Mouse (Mus musculus) myocyte (in vitro differentiated cells): ENCODE data around the gene Mtfr2. TPM values are rescaled to one million over a fixed set of nuclear protein-coding genes. Genes with fewer than 3 reads are reported as not detected.

Experiments
- H3K27me3 ChIP-seq: one replicate; pipeline ENCODE4 v1.6.1; 2011; ENCODE audit not compliant: control insufficient read depth, insufficient read depth, insufficient read length
- H3K36me3 ChIP-seq: one replicate; pipeline ENCODE4 v1.6.1; 2011; ENCODE audit not compliant: control insufficient read depth, insufficient read depth
- H3K4me2 ChIP-seq: one replicate; pipeline ENCODE4 v1.6.1; 2011; ENCODE audit warnings: low read depth, control low read depth
- H3K4me3 ChIP-seq: one replicate; pipeline ENCODE4 v1.5.1; 2011; ENCODE audit warnings: mild to moderate bottlenecking, control low read depth, moderate library complexity
- H3K79me2 ChIP-seq: one replicate; pipeline ENCODE4 v1.6.1; 2011; ENCODE audit not compliant: control insufficient read depth, insufficient read depth
- H3ac ChIP-seq: one replicate; pipeline ENCODE4 v1.6.1; 2011; ENCODE audit not compliant: control insufficient read depth, insufficient read length
- CEBPB ChIP-seq: IDR thresholded peaks from 2 replicates; pipeline ENCODE4 v1.6.1; 2011; ENCODE audit warnings: mild to moderate bottlenecking, moderate library complexity; ENCODE audit not compliant: poor library complexity, insufficient read depth, severe bottlenecking
- E2F4 ChIP-seq: IDR thresholded peaks from one replicate; pipeline ENCODE4 v1.6.1; 2011; ENCODE audit warnings: mild to moderate bottlenecking, control low read depth, moderate library complexity; ENCODE audit not compliant: insufficient read depth
- MAX ChIP-seq: IDR thresholded peaks from one replicate; pipeline ENCODE4 v1.6.1; 2011; ENCODE audit warnings: low read depth, mild to moderate bottlenecking, control low read depth
- MYOD1 ChIP-seq, 3 experiments: IDR thresholded peaks; one replicate each; pipeline ENCODE4 v1.6.1; 2011; ENCODE audit warnings: control low read depth in 2 of 3, low read depth in 2 of 3, mild to moderate bottlenecking in 2 of 3, moderate library complexity in 1 of 3; ENCODE audit not compliant: insufficient read length in 2 of 3, control insufficient read depth in 1 of 3
- MYOG ChIP-seq, 3 experiments: IDR thresholded peaks; one replicate each; pipeline ENCODE4 v1.6.1; 2011; ENCODE audit warnings: control low read depth in 2 of 3, low read depth in 2 of 3, mild to moderate bottlenecking in 2 of 3; ENCODE audit not compliant: insufficient read length in 2 of 3, control insufficient read depth in 1 of 3, insufficient read depth in 1 of 3
- POLR2A ChIP-seq: IDR thresholded peaks from one replicate; pipeline ENCODE4 v1.6.1; 2011; ENCODE audit warnings: low read depth, mild to moderate bottlenecking, control low read depth, moderate library complexity; ENCODE audit not compliant: insufficient read length
- POLR2AphosphoS2 ChIP-seq: IDR thresholded peaks from one replicate; pipeline ENCODE4 v1.6.1; 2011; ENCODE audit warnings: low read depth, control low read depth; ENCODE audit not compliant: insufficient read length
- REST ChIP-seq: IDR thresholded peaks from one replicate; pipeline ENCODE4 v1.6.1; 2011; ENCODE audit warnings: mild to moderate bottlenecking, control low read depth, moderate library complexity; ENCODE audit not compliant: insufficient read depth, insufficient read length
- SRF ChIP-seq: IDR thresholded peaks from one replicate; pipeline ENCODE4 v1.6.1; 2011; ENCODE audit warnings: low read depth; ENCODE audit not compliant: control insufficient read depth, insufficient read length
- TCF12 ChIP-seq: IDR thresholded peaks from one replicate; pipeline ENCODE4 v1.6.1; 2011; ENCODE audit warnings: mild to moderate bottlenecking, control low read depth; ENCODE audit not compliant: poor library complexity, insufficient read depth, severe bottlenecking
- TCF3 ChIP-seq: IDR thresholded peaks from one replicate; pipeline ENCODE4 v1.6.1; 2011; ENCODE audit warnings: low read depth, control low read depth; ENCODE audit not compliant: insufficient read length
- USF1 ChIP-seq: IDR thresholded peaks from one replicate; pipeline ENCODE4 v1.6.1; 2011; ENCODE audit warnings: low read depth, mild to moderate bottlenecking, control low read depth, moderate library complexity
- polyA plus RNA-seq: library from polyadenylated mRNA; unstranded; fragments of >200 nt; fragmentation: generic; extraction: Trizol; gene quantifications from one replicate; pipeline ENCODE4 v1.2.1, GENCODE M21; 2012; ENCODE audit warnings: missing spikeins

The Mtfr2 gene
- polyA plus RNA-seq, 1 experiment, result 1.3 TPM

GRCm38 (mm10) chr10:20317466-20317865 lies 30.1 kb upstream of the Mtfr2 start:
- Histone ChIP-seq H3K36me3 (peaks cover 31% of the 10 kb centered on the region), H3K79me2 (peaks cover 96% of the 10 kb centered on the region), H3ac (no peak overlapping the region), H3K4me3 (no peak overlapping the region), H3K4me2 (no peak overlapping the region), H3K27me3 (no peaks in the 10 kb centered on the region)
- TF ChIP-seq MYOD1 (IDR thresholded peaks at IDR 0.05; ENCODE audit: control insufficient read depth in 1 of 3, insufficient read length in 2 of 3, low read depth in 2 of 3) (no peak), USF1 (no peak), MAX (no peak), TCF12 (no peak), POLR2A (no peak), MYOG (IDR thresholded peaks at IDR 0.05; ENCODE audit: control insufficient read depth in 1 of 3, insufficient read depth in 1 of 3, insufficient read length in 2 of 3, low read depth in 2 of 3) (no peak)

GRCm38 (mm10) chr10:20326226-20326625 lies 21.3 kb upstream of the Mtfr2 start:
- Histone ChIP-seq H3K27me3 (no peaks in the 10 kb centered on the region), H3K36me3 (peaks cover 92% of the 10 kb centered on the region), H3K4me3 (no peak overlapping the region), H3K4me2 (no peak overlapping the region), H3ac (no peak overlapping the region), H3K79me2 (peaks cover 48% of the 10 kb centered on the region)
- TF ChIP-seq TCF12 (no peak), MYOD1 (IDR thresholded peaks at IDR 0.05; ENCODE audit: control insufficient read depth in 1 of 3, insufficient read length in 2 of 3, low read depth in 2 of 3) (no peak), MAX (no peak), REST (no peak)

GRCm38 (mm10) chr10:20331262-20331661 lies 16.3 kb upstream of the Mtfr2 start:
- Histone ChIP-seq H3K27me3 (no peaks in the 10 kb centered on the region), H3ac (no peak overlapping the region), H3K79me2 (peaks cover 30% of the 10 kb centered on the region), H3K36me3 (peaks cover 97% of the 10 kb centered on the region), H3K4me2 (no peak overlapping the region), H3K4me3 (no peak overlapping the region)
- TF ChIP-seq MAX (no peak), TCF3 (no peak), REST (no peak), SRF (no peak), TCF12 (no peak), CEBPB (no peak), POLR2AphosphoS2 (no peak), MYOD1 (IDR thresholded peaks at IDR 0.05; ENCODE audit: control insufficient read depth in 1 of 3, insufficient read length in 2 of 3, low read depth in 2 of 3) (no peak)

GRCm38 (mm10) chr10:20337872-20338271 lies 9.7 kb upstream of the Mtfr2 start:
- TF ChIP-seq MYOD1 (IDR thresholded peaks at IDR 0.05; ENCODE audit: control insufficient read depth in 1 of 3, insufficient read length in 2 of 3, low read depth in 2 of 3), result no peak
- no peak for TF ChIP-seq MYOG (IDR thresholded peaks at IDR 0.05; ENCODE audit: control insufficient read depth in 1 of 3, insufficient read depth in 1 of 3, insufficient read length in 2 of 3, low read depth in 2 of 3)
- TF ChIP-seq TCF12, result no peak
- TF ChIP-seq MAX, result no peak
- no peak for TF ChIP-seq E2F4
- no peak for TF ChIP-seq TCF3
- no peak for TF ChIP-seq POLR2AphosphoS2
- no peak for TF ChIP-seq REST
- no peak for TF ChIP-seq USF1
- no peak for TF ChIP-seq CEBPB
- TF ChIP-seq SRF, result no peak
- TF ChIP-seq POLR2A, result no peak
- H3K4me3 ChIP-seq, result no peak overlapping the region
- H3K4me2 ChIP-seq, result no peak overlapping the region
- no peaks in the 10 kb centered on the region for H3K27me3 ChIP-seq
- no peak overlapping the region for H3ac ChIP-seq
- H3K79me2 ChIP-seq, result peaks cover 16% of the 10 kb centered on the region
- H3K36me3 ChIP-seq, result peaks cover 96% of the 10 kb centered on the region

- TF ChIP-seq POLR2AphosphoS2 (no peak), CEBPB (no peak), POLR2A (no peak), USF1 (no peak), SRF (no peak), TCF12 (no peak), E2F4 (no peak), MAX (no peak), TCF3 (no peak), MYOD1 (IDR thresholded peaks at IDR 0.05; ENCODE audit: control insufficient read depth in 1 of 3, insufficient read length in 2 of 3, low read depth in 2 of 3) (no peak), REST (no peak), MYOG (IDR thresholded peaks at IDR 0.05; ENCODE audit: control insufficient read depth in 1 of 3, insufficient read depth in 1 of 3, insufficient read length in 2 of 3, low read depth in 2 of 3) (no peak)
- H3K4me2 ChIP-seq, result no peak overlapping the region
- no peaks in the 10 kb centered on the region for H3K27me3 ChIP-seq
- peaks cover 46% of the 10 kb centered on the region for H3K36me3 ChIP-seq
- H3K79me2 ChIP-seq, result no peaks in the 10 kb centered on the region
- H3ac ChIP-seq, result no peak overlapping the region
- no peak overlapping the region for H3K4me3 ChIP-seq
Observed at GRCm38 (mm10) chr10:20345736-20346135, 1.8 kb upstream of the Mtfr2 start.

DNA sequence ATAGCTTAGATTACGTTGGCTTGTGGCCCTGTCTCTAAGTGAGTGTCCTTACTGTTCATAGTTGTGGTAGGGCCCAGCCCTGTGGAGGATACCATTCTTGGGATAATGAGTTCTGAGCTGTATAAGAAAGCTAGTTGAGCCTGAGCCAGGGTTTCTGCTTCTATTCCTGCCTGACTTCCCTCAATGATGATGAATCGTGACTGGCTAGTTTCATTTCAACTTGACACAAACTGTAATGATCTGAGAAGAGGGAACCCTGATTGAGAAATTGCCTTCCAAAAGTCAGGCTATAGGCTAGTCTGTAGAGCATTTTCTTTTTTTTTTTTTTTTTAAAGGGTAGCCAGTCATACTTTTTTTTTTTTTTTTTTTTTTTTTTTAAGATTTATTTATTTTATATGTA lies 1.3 kb downstream of the Mtfr2 start:
- H3K27me3 ChIP-seq, result no peaks in the 10 kb centered on the region
- peak overlapping the region; percentile 14 for H3K4me2 ChIP-seq
- peak overlapping the region; percentile 33 for H3K4me3 ChIP-seq
- H3ac ChIP-seq, result no peak overlapping the region
- TF ChIP-seq REST, result no peak
- TF ChIP-seq TCF12, result no peak
- no peak for TF ChIP-seq E2F4
- no peak for TF ChIP-seq POLR2AphosphoS2
- TF ChIP-seq TCF3, result no peak
- TF ChIP-seq MYOD1 (IDR thresholded peaks at IDR 0.05; ENCODE audit: control insufficient read depth in 1 of 3, insufficient read length in 2 of 3, low read depth in 2 of 3), result no peak
- no peak for TF ChIP-seq MAX
- no peak for TF ChIP-seq CEBPB
- TF ChIP-seq USF1, result no peak
- TF ChIP-seq SRF, result no peak
- TF ChIP-seq POLR2A, result no peak
- no peak for TF ChIP-seq MYOG (IDR thresholded peaks at IDR 0.05; ENCODE audit: control insufficient read depth in 1 of 3, insufficient read depth in 1 of 3, insufficient read length in 2 of 3, low read depth in 2 of 3)
- no peaks in the 10 kb centered on the region for H3K79me2 ChIP-seq
- H3K36me3 ChIP-seq, result peaks cover 15% of the 10 kb centered on the region
